7 mouse cellular contexts compared by ENCODE assay signal in the genomic region with DNA sequence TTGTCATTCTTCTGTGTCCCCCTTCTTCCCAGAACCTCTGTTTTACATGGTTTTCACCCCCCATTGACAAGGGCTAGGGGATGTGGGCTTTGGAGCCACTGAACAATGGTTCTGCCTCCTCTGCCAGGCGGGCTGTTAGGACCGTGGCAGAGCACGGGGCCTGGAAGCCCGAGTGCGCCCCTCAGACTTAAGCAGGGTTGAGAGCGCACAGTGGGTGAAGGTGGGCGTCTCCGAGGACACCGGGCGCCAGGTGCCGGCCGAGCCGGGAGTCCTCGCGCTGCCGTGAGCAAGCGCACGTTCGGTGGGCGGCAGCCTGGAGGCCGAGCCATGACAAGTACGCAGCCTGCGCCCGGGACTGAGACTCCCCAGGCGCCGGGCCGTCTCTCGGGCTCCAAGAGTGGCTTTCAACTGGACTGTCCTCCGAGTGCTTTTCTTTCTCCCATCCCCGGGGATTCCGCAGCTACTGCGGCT. TPM values are rescaled to one million over a fixed set of nuclear protein-coding genes. Genes with fewer than 3 reads are reported as not detected.
DNase-seq lines count a peak whose midpoint lies in the region; ATAC-seq lines count a peak whose summit lies in the region.

No protein-coding gene starts in this region.

- intact Hi-C loops in left cerebral cortex, postnatal 4 days (cut with DNase I) = loop anchor here (5.0 to 10.0 kb wide), 3 partner anchors 96 to 331 kb away; a partner anchor contains a TSS

- H3K9ac ChIP-seq in forebrain, embryonic 11.5 days (ENCODE audit: low read length) = peak overlapping the region; percentile 73
- H3K9ac ChIP-seq in hindbrain, embryonic 12.5 days = peak overlapping the region; percentile 84
- H3K9ac ChIP-seq in midbrain, embryonic 13.5 days (replicated peaks) = peak overlapping the region; percentile 88

- peak overlapping the region; percentile 94 for H3K4me2 ChIP-seq in forebrain, embryonic 11.5 days (ENCODE audit: low read depth, low read length, severe bottlenecking)
- H3K4me2 ChIP-seq in hindbrain, embryonic 12.5 days (replicated peaks) = peak overlapping the region; percentile 93
- peak overlapping the region; percentile 91 for H3K4me2 ChIP-seq in midbrain, embryonic 13.5 days (replicated peaks)

- no peaks in the 10 kb centered on the region for H3K36me3 ChIP-seq in forebrain, embryonic 11.5 days (ENCODE audit: control insufficient read depth, insufficient read depth, low read length)
- no peaks in the 10 kb centered on the region for H3K36me3 ChIP-seq in hindbrain, embryonic 12.5 days
- no peaks in the 10 kb centered on the region for H3K36me3 ChIP-seq in midbrain, embryonic 13.5 days

- H3K9me3 ChIP-seq in forebrain, embryonic 11.5 days (ENCODE audit: control insufficient read depth, low read length) = no peaks in the 10 kb centered on the region
- no peaks in the 10 kb centered on the region for H3K9me3 ChIP-seq in hindbrain, embryonic 12.5 days (replicated peaks)
- H3K9me3 ChIP-seq in midbrain, embryonic 13.5 days = no peaks in the 10 kb centered on the region

- peaks cover 9% of the 10 kb centered on the region; the same call in 1 of the 2 replicates for H3K4me1 ChIP-seq in forebrain, embryonic 11.5 days (replicated peaks; ENCODE audit: control insufficient read depth, insufficient read depth, low read length)
- peaks cover 19% of the 10 kb centered on the region for H3K4me1 ChIP-seq in hindbrain, embryonic 12.5 days
- peaks cover 47% of the 10 kb centered on the region for H3K4me1 ChIP-seq in midbrain, embryonic 13.5 days (replicated peaks)

- DNase-seq in Muller cell, postnatal 12 days (ENCODE audit: inconsistent ontology term) = peak; percentile 50
- DNase-seq in adrenal gland, adult 8-10 months = peak; percentile 11
- peak; percentile 75 for DNase-seq in forebrain, embryonic 11.5 days (ENCODE audit: low spot score)
- DNase-seq in left cerebral cortex, postnatal 4 days = peak; percentile 26
- DNase-seq in testis, postnatal 10 days (ENCODE audit: low spot score) = peak; percentile 51

- ATAC-seq in forebrain, embryonic 11.5 days (replicated peaks; ENCODE audit: low FRiP score) = peak; percentile 55
- ATAC-seq in hindbrain, embryonic 12.5 days (ENCODE audit: low FRiP score) = peak; percentile 55
- ATAC-seq in midbrain, embryonic 13.5 days = peak; percentile 38

- peak overlapping the region; percentile 69 for H3K4me3 ChIP-seq in forebrain, embryonic 11.5 days (ENCODE audit: low read depth, low read length)
- peak overlapping the region; percentile 81 for H3K4me3 ChIP-seq in hindbrain, embryonic 12.5 days
- peak overlapping the region; percentile 81 for H3K4me3 ChIP-seq in midbrain, embryonic 13.5 days (replicated peaks)

- H3K27ac ChIP-seq in forebrain, embryonic 11.5 days (ENCODE audit: low read depth, low read length) = 0 out of 2 replicates have a peak overlapping the region, but pooled peaks have one; percentile 15
- peak overlapping the region; percentile 93 for H3K27ac ChIP-seq in hindbrain, embryonic 12.5 days
- peak overlapping the region; percentile 95 for H3K27ac ChIP-seq in midbrain, embryonic 13.5 days

- WGBS in forebrain, embryonic 11.5 days = under 1% methylated on average over 32 of the region's 32 CpGs
- under 1% methylated on average over 32 of the region's 32 CpGs for WGBS in hindbrain, embryonic 12.5 days
- WGBS in midbrain, embryonic 13.5 days = under 1% methylated on average over 32 of the region's 32 CpGs

- H3K27me3 ChIP-seq in forebrain, embryonic 11.5 days (ENCODE audit: control insufficient read depth, insufficient read depth, low read length) = peaks cover 7% of the 10 kb centered on the region; the same call in 1 of the 2 replicates
- H3K27me3 ChIP-seq in hindbrain, embryonic 12.5 days = no peaks in the 10 kb centered on the region; the same call in none of the 2 replicates
- peaks cover 5% of the 10 kb centered on the region; the same call in 1 of the 2 replicates for H3K27me3 ChIP-seq in midbrain, embryonic 13.5 days

RNA-seq across cellular contexts. Expression of a gene that starts 1.7 kb away (rescaled TPM):
- total RNA-seq in adrenal gland, adult 8-10 months (2022) = 10 to 100 TPM; 20.9 to 27.3 (median 21.9) TPM
- 10.6 and 12.9 TPM in 2 replicates for polyA plus RNA-seq in forebrain, embryonic 11.5 days (2014; fragmentation: Nextera tagmentation; extraction: Ambion mirVana)
- polyA plus RNA-seq in hindbrain, embryonic 12.5 days (2016; fragmentation: Nextera tagmentation; extraction: Ambion mirVana) = 12.6 and 14.1 TPM in 2 replicates
- 10 to 100 TPM; 75.7 to 78.7 TPM for total RNA-seq in left cerebral cortex, postnatal 4 days (2021)
- 29.8 and 31.6 TPM in 2 replicates for polyA plus RNA-seq in midbrain, embryonic 13.5 days (2015; fragmentation: Nextera tagmentation; extraction: Ambion mirVana)

Comparison
In these comparisons a context has a peak if more than half of its experiments do, and no peak if none do; other contexts are left out.
1. Peak in every context shown above with its lines: DNase-seq, ATAC-seq, H3K4me3 ChIP-seq and H3K27ac ChIP-seq.
2. DNase-seq: peak in every context shown above with its lines; median percentile 75 in forebrain, embryonic 11.5 days; 51 in testis, postnatal 10 days; 50 in Muller cell, postnatal 12 days; 26 in left cerebral cortex, postnatal 4 days; 11 in adrenal gland, adult 8-10 months.
3. H3K27ac ChIP-seq: peak in every context shown above with its lines; median percentile 95 in midbrain, embryonic 13.5 days; 93 in hindbrain, embryonic 12.5 days; 15 in forebrain, embryonic 11.5 days.